Mouse (Mus musculus) thymus, postnatal 14 days (tissue): ENCODE data around the gene Appbp2.

Experiments used
- DNase-seq: peaks from one replicate; pipeline ENCODE4 v3.0.0; 2021

Gene Appbp2

GRCm38 (mm10) chr11:85234990-85235841 lies at the start of gene Appbp2:
TSS of gene Appbp2 (minus strand) at chr11:85235130.
- DNase-seq: peak; percentile 94

- DNase-seq: no peak
Measured at GRCm38 (mm10) chr11:85281219-85281878, 46.4 kb upstream of the Appbp2 start.

- DNase-seq: no peak
Measured at GRCm38 (mm10) chr11:85278175-85278574, 43.2 kb upstream of the Appbp2 start.

GRCm38 (mm10) chr11:85277609-85278008 lies 42.7 kb upstream of the Appbp2 start:
- no peak for DNase-seq

GRCm38 (mm10) chr11:85275151-85275550 lies 40.2 kb upstream of the Appbp2 start:
- DNase-seq: no peak

GRCm38 (mm10) chr11:85273299-85273698 lies 38.4 kb upstream of the Appbp2 start:
- DNase-seq: peak; percentile 43

- peak; percentile 76 for DNase-seq
Measured at GRCm38 (mm10) chr11:85270631-85271030, 35.7 kb upstream of the Appbp2 start.

GRCm38 (mm10) chr11:85267393-85267792 lies 32.5 kb upstream of the Appbp2 start:
- DNase-seq: no peak

- DNase-seq: no peak
Measured at GRCm38 (mm10) chr11:85264635-85265034, 29.7 kb upstream of the Appbp2 start.

GRCm38 (mm10) chr11:85261192-85261591 lies 26.3 kb upstream of the Appbp2 start:
- peak; percentile 83 for DNase-seq

GRCm38 (mm10) chr11:85258966-85259365 lies 24.0 kb upstream of the Appbp2 start:
- DNase-seq: no peak

GRCm38 (mm10) chr11:85255471-85256027 lies 20.6 kb upstream of the Appbp2 start:
- DNase-seq: no peak

GRCm38 (mm10) chr11:85253641-85254040 lies 18.7 kb upstream of the Appbp2 start:
- no peak for DNase-seq

GRCm38 (mm10) chr11:85253006-85253405 lies 18.1 kb upstream of the Appbp2 start:
- no peak for DNase-seq

- DNase-seq: no peak
Measured at GRCm38 (mm10) chr11:85251955-85252354, 17.0 kb upstream of the Appbp2 start.

- no peak for DNase-seq
Measured at GRCm38 (mm10) chr11:85250467-85250866, 15.5 kb upstream of the Appbp2 start.

GRCm38 (mm10) chr11:85249338-85249737 lies 14.4 kb upstream of the Appbp2 start:
- DNase-seq: no peak

- no peak for DNase-seq
Measured at GRCm38 (mm10) chr11:85248151-85248550, 13.2 kb upstream of the Appbp2 start.

- DNase-seq: no peak
Measured at GRCm38 (mm10) chr11:85241226-85241625, 6.3 kb upstream of the Appbp2 start.

- no peak for DNase-seq
Measured at GRCm38 (mm10) chr11:85240211-85240610, 5.3 kb upstream of the Appbp2 start.

GRCm38 (mm10) chr11:85234363-85234989 lies 454 bp downstream of the Appbp2 start:
- peak; percentile 92 for DNase-seq

- DNase-seq: no peak
Measured at GRCm38 (mm10) chr11:85233676-85234210, 1.2 kb downstream of the Appbp2 start.

GRCm38 (mm10) chr11:85223248-85223647 lies 11.7 kb downstream of the Appbp2 start:
- DNase-seq: no peak
